Mouse (Mus musculus) limb, embryonic 12.5 days (tissue): ENCODE measurements around the gene Dedd2. TPM values are rescaled to one million over a fixed set of nuclear protein-coding genes. Genes with fewer than 3 reads are reported as not detected.

Experiments
- microRNA-seq: library from miRNA; unstranded; fragments of <30 nt; microRNA quantifications from one replicate; pipeline ENCODE4, GENCODE M21; 2017
- polyA plus RNA-seq: library from polyadenylated mRNA; unstranded; fragments of >200 nt; fragmentation: Nextera tagmentation; extraction: Ambion mirVana; gene quantifications from 2 replicates; pipeline ENCODE4 v1.2.1, GENCODE M21; 2016

Gene Dedd2
- polyA plus RNA-seq, 1 experiment from 2014 or later: 12.2 TPM

Small RNAs within 50 kb of the gene (microRNA-seq; reads per million reads assigned to microRNA genes)
- not detected for gene Mir7048

Other genes with a start within 250 kb of the Dedd2 start
- gene Rabac1, start 247.9 kb downstream of the Dedd2 start, polyA plus RNA-seq: 88.0 and 91.1 TPM in 2 replicates
- gene Atp1a3, start 214.7 kb downstream of the Dedd2 start, polyA plus RNA-seq: 0.38 and 0.59 TPM in 2 replicates
- 12.4 and 15.0 TPM in 2 replicates for gene Grik5, start 148.3 kb downstream of the Dedd2 start, polyA plus RNA-seq
- gene Zfp574, start 148.0 kb downstream of the Dedd2 start, polyA plus RNA-seq: 39.5 and 40.9 TPM in 2 replicates
- 2.7 and 2.9 TPM in 2 replicates for gene Pou2f2, start 40.9 kb downstream of the Dedd2 start, polyA plus RNA-seq
- gene Zfp526, start 810 bp upstream of the Dedd2 start, polyA plus RNA-seq: 3.1 and 3.4 TPM in 2 replicates
- gene Gsk3a, start 17.2 kb upstream of the Dedd2 start, polyA plus RNA-seq: 16.9 and 19.4 TPM in 2 replicates
- 22.3 and 24.3 TPM in 2 replicates for gene Erf, start 30.1 kb upstream of the Dedd2 start, polyA plus RNA-seq
- gene Cic, start 47.1 kb upstream of the Dedd2 start, polyA plus RNA-seq: 34.9 and 38.7 TPM in 2 replicates
- 288 and 295 TPM in 2 replicates for gene Pafah1b3, start 77.4 kb upstream of the Dedd2 start, polyA plus RNA-seq
- gene Prr19, start 80.8 kb upstream of the Dedd2 start, polyA plus RNA-seq: 0.66 and 0.86 TPM in 2 replicates
- gene Tmem145, start 85.5 kb upstream of the Dedd2 start, polyA plus RNA-seq: 1.1 and 1.3 TPM in 2 replicates
- gene Megf8, start 96.5 kb upstream of the Dedd2 start, polyA plus RNA-seq: 21.6 and 21.7 TPM in 2 replicates
- gene Cnfn, start 149.1 kb upstream of the Dedd2 start, polyA plus RNA-seq: not detected in 2 replicates
- gene Lipe, start 178.1 kb upstream of the Dedd2 start, polyA plus RNA-seq: 11.9 and 12.1 TPM in 2 replicates
- gene Cxcl17, start 192.3 kb upstream of the Dedd2 start, polyA plus RNA-seq: 0.29 and 0.58 TPM in 2 replicates